Mouse (Mus musculus) ovary, postnatal 10 days (tissue): ENCODE results near the gene Htatip2.

Experiments
- DNase-seq: peaks from one replicate; pipeline ENCODE4 v3.0.0; 2022; ENCODE audit warnings: low spot score

Gene Htatip2

GRCm38 (mm10) chr7:49786618-49787382 lies 27.9 kb downstream of the Htatip2 start:
- DNase-seq, result no peak

- no peak for DNase-seq
These were observed 28.4 kb downstream of the Htatip2 start for GRCm38 (mm10) chr7:49787383-49787645.

GRCm38 (mm10) chr7:49794304-49794703 lies 35.4 kb downstream of the Htatip2 start:
- DNase-seq, result no peak

- no peak for DNase-seq
These were observed 38.3 kb downstream of the Htatip2 start for GRCm38 (mm10) chr7:49797171-49797570.

- no peak for DNase-seq
These were observed 44.6 kb downstream of the Htatip2 start for GRCm38 (mm10) chr7:49803511-49803910.

GRCm38 (mm10) chr7:49804638-49805165 lies 45.8 kb downstream of the Htatip2 start:
- no peak for DNase-seq

GRCm38 (mm10) chr7:49805618-49806017 lies 46.7 kb downstream of the Htatip2 start:
- DNase-seq, result no peak

- no peak for DNase-seq
These were observed 48.3 kb downstream of the Htatip2 start for GRCm38 (mm10) chr7:49807093-49807682.

GRCm38 (mm10) chr7:49807846-49808622 lies 49.1 kb downstream of the Htatip2 start:
- no peak for DNase-seq

- DNase-seq, result no peak
These were observed 50.2 kb downstream of the Htatip2 start for GRCm38 (mm10) chr7:49809100-49809499.

GRCm38 (mm10) chr7:49809562-49809961 lies 50.6 kb downstream of the Htatip2 start:
- no peak for DNase-seq

- no peak for DNase-seq
These were observed 52.4 kb downstream of the Htatip2 start for GRCm38 (mm10) chr7:49811346-49811745.

- no peak for DNase-seq
These were observed 60.5 kb downstream of the Htatip2 start for GRCm38 (mm10) chr7:49819393-49819792.

- DNase-seq, result no peak
These were observed 62.5 kb downstream of the Htatip2 start for GRCm38 (mm10) chr7:49821370-49821769.

GRCm38 (mm10) chr7:49822028-49822427 lies 63.1 kb downstream of the Htatip2 start:
- DNase-seq, result no peak
